Mouse (Mus musculus) lung, adult 2 months (tissue): ENCODE measurements around the gene Olfr49. TPM values are rescaled to one million over a fixed set of nuclear protein-coding genes. Genes with fewer than 3 reads are reported as not detected.

Experiments used
- DNase-seq: peaks from one replicate; pipeline ENCODE4 v3.0.0; 2022
- H3K4me1 ChIP-seq: fragments of 200-500 bp; 2 replicates; pipeline ENCODE4 v1.6.1; 2011; ENCODE audit warnings: low read length; ENCODE audit not compliant: control insufficient read depth, insufficient read depth
- H3K4me3 ChIP-seq: fragments of 200-500 bp; replicated peaks from 2 replicates; pipeline ENCODE3; 2011; ENCODE audit warnings: low read depth, mild to moderate bottlenecking, control low read depth, low read length; ENCODE audit errors: extremely low read depth
- CTCF ChIP-seq: fragments of 200-500 bp; IDR thresholded peaks from 2 replicates; pipeline ENCODE4 v1.5.1; 2011; ENCODE audit warnings: mild to moderate bottlenecking, low read length, control low read depth; ENCODE audit not compliant: insufficient read depth
- POLR2A ChIP-seq: fragments of 200-500 bp; IDR thresholded peaks from 2 replicates; pipeline ENCODE4 v1.6.1; 2011; ENCODE audit warnings: low read depth, mild to moderate bottlenecking, control low read depth, low read length, borderline replicate concordance; ENCODE audit errors: extremely low read depth
- WGBS: fragments of 180-500 bp; shearing (Covaris S2); methylation state at CpG from one replicate; pipeline ENCODE4 v1.1.7; 2018; 5-methylcytosine and 5-hydroxymethylcytosine counted together
- polyA plus RNA-seq: library from polyadenylated mRNA; depleted of rRNA; stranded (reverse); fragments of >200 nt; gene quantifications from 2 replicates; pipeline ENCODE4 v1.2.3, GENCODE M21; 2012

Olfr49 gene
- polyA plus RNA-seq, 1 experiment = not detected

GRCm38 (mm10) chr14:54263099-54263498 lies 21.6 kb downstream of the Olfr49 start:
- Histone ChIP-seq H3K4me3 (no peak overlapping the region), H3K4me1 (peaks cover 11% of the 10 kb centered on the region)
- 94% methylated on average over 6 of the region's 6 CpGs for WGBS
- no peak for DNase-seq
- no peak for TF ChIP-seq CTCF

- TF ChIP-seq POLR2A (no peak), CTCF (no peak)
- DNase-seq = no peak
- WGBS = 96% methylated on average over 8 of the region's 8 CpGs
- Histone ChIP-seq H3K4me1 (peaks cover 11% of the 10 kb centered on the region), H3K4me3 (no peak overlapping the region)
Observed at GRCm38 (mm10) chr14:54262622-54263021, 22.1 kb downstream of the Olfr49 start.

- WGBS = 95% methylated on average over 2 of the region's 2 CpGs
- DNase-seq = no peak
- TF ChIP-seq POLR2A (no peak), CTCF (no peak)
- Histone ChIP-seq H3K4me1 (peaks cover 11% of the 10 kb centered on the region), H3K4me3 (no peak overlapping the region)
Observed at GRCm38 (mm10) chr14:54261386-54261785, 23.4 kb downstream of the Olfr49 start.

- H3K4me3 ChIP-seq = no peak overlapping the region
- TF ChIP-seq POLR2A (no peak), CTCF (no peak)
- no peak for DNase-seq
- peaks cover 11% of the 10 kb centered on the region for H3K4me1 ChIP-seq
- 51% methylated on average over 2 of the region's 2 CpGs for WGBS
Observed at GRCm38 (mm10) chr14:54260196-54260595, 24.5 kb downstream of the Olfr49 start.

- Histone ChIP-seq H3K4me1 (peaks cover 11% of the 10 kb centered on the region), H3K4me3 (peak overlapping the region; percentile 85)
- no peak for TF ChIP-seq POLR2A
- no peak for TF ChIP-seq CTCF
- no peak for DNase-seq
- 12% methylated on average over 8 of the region's 8 CpGs for WGBS
Observed at GRCm38 (mm10) chr14:54259722-54260085, 25.0 kb downstream of the Olfr49 start.

GRCm38 (mm10) chr14:54259003-54259721 lies 25.6 kb downstream of the Olfr49 start:
- TF ChIP-seq POLR2A = peak; percentile 83; the same call in 1 of the 2 replicates
- TF ChIP-seq CTCF = no peak
- peak; percentile 96 for DNase-seq
- WGBS = under 1% methylated on average over 35 of the region's 35 CpGs
- peaks cover 11% of the 10 kb centered on the region for H3K4me1 ChIP-seq
- H3K4me3 ChIP-seq = peak overlapping the region; percentile 85

GRCm38 (mm10) chr14:54258131-54258670 lies 26.5 kb downstream of the Olfr49 start:
- no peak overlapping the region for H3K4me3 ChIP-seq
- no peak for DNase-seq
- 51% methylated on average over 7 of the region's 7 CpGs for WGBS
- TF ChIP-seq POLR2A (no peak), CTCF (no peak)
- H3K4me1 ChIP-seq = peaks cover 11% of the 10 kb centered on the region

- 54% methylated on average over 12 of the region's 12 CpGs for WGBS
- DNase-seq = no peak
- Histone ChIP-seq H3K4me3 (no peak overlapping the region), H3K4me1 (peaks cover 11% of the 10 kb centered on the region)
- TF ChIP-seq POLR2A (no peak), CTCF (no peak)
Observed at GRCm38 (mm10) chr14:54254670-54255202, 30.0 kb downstream of the Olfr49 start.

GRCm38 (mm10) chr14:54253741-54254291 lies 30.9 kb downstream of the Olfr49 start, which contains the start of the genes Dad1 and Abhd4:
Gene Dad1 (minus strand): TSS chr14:54254104.
Gene Abhd4 (plus strand): TSS chr14:54254188.
- TF ChIP-seq CTCF (no peak), POLR2A (peak; percentile 95)
- under 1% methylated on average over 39 of the region's 39 CpGs for WGBS
- peak; percentile 98 for DNase-seq
- Histone ChIP-seq H3K4me3 (peak within 1 kb of the TSS; percentile 97), H3K4me1 (peaks cover 15% of the 10 kb centered on the region)
